Mouse (Mus musculus) ES-E14 (cell line): ENCODE data around the gene Ucn2. TPM values are rescaled to one million over a fixed set of nuclear protein-coding genes. Genes with fewer than 3 reads are reported as not detected.

ENCODE experiments used
- DNase-seq: peaks from one replicate; pipeline ENCODE4 v3.0.0-alpha.2; 2013; ENCODE audit warnings: low read depth, low spot score
- H3K27ac ChIP-seq: 2 replicates; pipeline ENCODE4 v1.5.1; 2012; ENCODE audit warnings: low read depth, mild to moderate bottlenecking, low read length, moderate library complexity, mixed read lengths; ENCODE audit not compliant: poor library complexity, insufficient read depth, severe bottlenecking
- H3K36me3 ChIP-seq: 2 replicates; pipeline ENCODE4 v1.6.1; 2012; ENCODE audit warnings: mild to moderate bottlenecking, low read length, moderate library complexity, mixed read lengths; ENCODE audit not compliant: control insufficient read depth, poor library complexity, insufficient read depth, severe bottlenecking
- H3K4me1 ChIP-seq, 2 experiments: fragments of 150-350 bp in 1 of 2; sonication (generic) in 1 of 2; 2 replicates each; pipeline ENCODE4 v1.6.1; 2012; ENCODE audit warnings: low read length in 2 of 2, mild to moderate bottlenecking in 1 of 2, mixed read lengths in 1 of 2; ENCODE audit not compliant: control insufficient read depth in 2 of 2, insufficient read depth in 2 of 2, poor library complexity in 1 of 2
- H3K4me3 ChIP-seq, 2 experiments: fragments of 150-350 bp in 1 of 2; sonication (generic) in 1 of 2; 2 replicates each; pipeline ENCODE4 v1.5.1; 2012; ENCODE audit warnings: low read length in 2 of 2, low read depth in 1 of 2, mild to moderate bottlenecking in 1 of 2, mixed read lengths in 1 of 2; ENCODE audit not compliant: insufficient read depth in 1 of 2, poor library complexity in 1 of 2, severe bottlenecking in 1 of 2
- H3K9ac ChIP-seq: 2 replicates; pipeline ENCODE4 v1.6.1; 2012; ENCODE audit warnings: low read depth, mild to moderate bottlenecking, low read length, mixed read lengths; ENCODE audit not compliant: poor library complexity, insufficient read depth, severe bottlenecking
- H3K9me3 ChIP-seq: fragments of 150-350 bp; sonication (generic); 2 replicates; pipeline ENCODE4 v1.6.1; 2012; ENCODE audit warnings: low read depth, mild to moderate bottlenecking, low read length; ENCODE audit not compliant: control insufficient read depth, insufficient read depth
- CHD2 ChIP-seq: IDR thresholded peaks from 2 replicates; pipeline ENCODE4 v1.6.1; 2014; ENCODE audit warnings: mild to moderate bottlenecking, low read depth, low read length, inconsistent platforms
- HCFC1 ChIP-seq: IDR thresholded peaks from 2 replicates; pipeline ENCODE4 v1.6.1; 2012; ENCODE audit warnings: low read length, inconsistent platforms, borderline replicate concordance; ENCODE audit not compliant: insufficient read depth
- MAFK ChIP-seq: IDR thresholded peaks from 2 replicates; pipeline ENCODE4 v1.6.1; 2014; ENCODE audit warnings: mild to moderate bottlenecking, low read depth, low read length, inconsistent platforms; ENCODE audit not compliant: insufficient read depth
- ZC3H11A ChIP-seq: IDR thresholded peaks from 2 replicates; pipeline ENCODE4 v1.6.1; 2012; ENCODE audit warnings: low read depth, mild to moderate bottlenecking, inconsistent platforms, low read length, borderline replicate concordance
- ZNF384 ChIP-seq: IDR thresholded peaks from 2 replicates; pipeline ENCODE4 v1.6.1; 2012; ENCODE audit warnings: low read depth, low read length, inconsistent platforms
- in situ Hi-C, 2 experiments: fragments of 600-800 bp; cut with MboI; formaldehyde crosslinking; loops; one replicate each; pipeline ENCODE4 v1.15.1; 2025; ENCODE audit warnings: low sequenced_read_pairs in 2 of 2, inconsistent platforms in 1 of 2; ENCODE audit not compliant: unreplicated experiment in 2 of 2
- total RNA-seq: library from RNA; depleted of rRNA; stranded (reverse); fragments of 300-350 nt; gene quantifications from 2 replicates; pipeline ENCODE4 v1.2.3, GENCODE M21; 2012

Ucn2 gene
- total RNA-seq, 1 experiment, result 0.36 TPM

- no peak overlapping the region for H3K27ac ChIP-seq
- H3K4me3 ChIP-seq, result no peak overlapping the region
These were observed 4.6 kb downstream of the Ucn2 start for GRCm38 (mm10) chr9:108990462-108990820.

GRCm38 (mm10) chr9:108991428-108992084 lies 5.7 kb downstream of the Ucn2 start, which contains the start of gene Pfkfb4:
TSS of gene Pfkfb4 (plus strand) at chr9:108991778.
- in situ Hi-C loops, result no loop called here
- Histone ChIP-seq H3K9ac (peak within 1 kb of the TSS; percentile 73), H3K4me3 (peak within 1 kb of the TSS; percentile 63 to 72), H3K27ac (peak within 1 kb of the TSS; percentile 63; the same call in 1 of the 2 replicates), H3K36me3 (no peaks in the 10 kb centered on the region), H3K4me1 (peaks cover 4 to 13% of the 10 kb centered on the region in 2 experiments; a peak in 3 of 4 replicates), H3K9me3 (no peaks in the 10 kb centered on the region)
- TF ChIP-seq ZNF384 (no peak), CHD2 (no peak), HCFC1 (no peak), ZC3H11A (no peak), MAFK (no peak)
- peak; percentile 98 for DNase-seq

More at GRCm38 (mm10) chr9:108990462-108990820, 4.6 kb downstream of the Ucn2 start:
- in situ Hi-C loops, result no loop called here
- TF ChIP-seq MAFK, result no peak
- no peak for TF ChIP-seq ZNF384
- TF ChIP-seq ZC3H11A, result no peak
- no peak for DNase-seq
- no peak overlapping the region for H3K9ac ChIP-seq
- H3K4me1 ChIP-seq, result peaks cover 4 to 13% of the 10 kb centered on the region in 2 experiments; a peak in 3 of 4 replicates
- H3K9me3 ChIP-seq, result no peaks in the 10 kb centered on the region
- no peaks in the 10 kb centered on the region for H3K36me3 ChIP-seq

- in situ Hi-C loops, result no loop called here
- peaks cover 4 to 13% of the 10 kb centered on the region in 2 experiments; a peak in 3 of 4 replicates for H3K4me1 ChIP-seq
These were observed 6.3 kb downstream of the Ucn2 start for GRCm38 (mm10) chr9:108992085-108992469.

GRCm38 (mm10) chr9:108992620-108993361 lies 7.0 kb downstream of the Ucn2 start:
- no peak overlapping the region for H3K27ac ChIP-seq
- H3K9me3 ChIP-seq, result no peaks in the 10 kb centered on the region
- no peaks in the 10 kb centered on the region for H3K36me3 ChIP-seq
- in situ Hi-C loops, result no loop called here
- TF ChIP-seq CHD2 (no peak), ZNF384 (no peak), ZC3H11A (no peak), MAFK (no peak), HCFC1 (no peak)
- H3K9ac ChIP-seq, result no peak overlapping the region
- peaks cover 3 to 8% of the 10 kb centered on the region in 2 experiments; a peak in 3 of 4 replicates for H3K4me1 ChIP-seq
- DNase-seq, result no peak
- H3K4me3 ChIP-seq, result no peak overlapping the region

More at GRCm38 (mm10) chr9:108992085-108992469, 6.3 kb downstream of the Ucn2 start:
- Histone ChIP-seq H3K9me3 (no peaks in the 10 kb centered on the region), H3K27ac (no peak overlapping the region), H3K4me3 (peak overlapping the region; percentile 63 to 72), H3K9ac (peak overlapping the region; percentile 73), H3K36me3 (no peaks in the 10 kb centered on the region)
- TF ChIP-seq HCFC1, result no peak
- TF ChIP-seq ZNF384, result no peak
- no peak for TF ChIP-seq MAFK
- no peak for TF ChIP-seq ZC3H11A
- TF ChIP-seq CHD2, result no peak
- no peak for DNase-seq
